Mouse (Mus musculus) liver, embryonic 16.5 days (tissue): ENCODE data around the gene Rreb1. TPM values are rescaled to one million over a fixed set of nuclear protein-coding genes. Genes with fewer than 3 reads are reported as not detected.

ENCODE experiments used
- ATAC-seq: fragments of 200-750 bp; cut with Nextera tagmentation; 2 replicates; pipeline ENCODE4 v1.8.0; 2017; ENCODE audit warnings: low read depth, mild to moderate bottlenecking, moderate number of reproducible peaks, moderate library complexity
- H3K27ac ChIP-seq: fragments of 300-500 bp; sonication (generic); 2 replicates; pipeline ENCODE4 v1.5.1; 2014; ENCODE audit warnings: mild to moderate bottlenecking, low read length
- H3K27me3 ChIP-seq: fragments of 300-500 bp; sonication (generic); 2 replicates; pipeline ENCODE4 v1.6.1; 2014; ENCODE audit warnings: low read depth, low read length, mixed read lengths; ENCODE audit not compliant: control insufficient read depth, insufficient read depth
- H3K36me3 ChIP-seq: fragments of 300-500 bp; sonication (generic); 2 replicates; pipeline ENCODE4 v1.6.1; 2014; ENCODE audit warnings: mild to moderate bottlenecking; ENCODE audit not compliant: control insufficient read depth, insufficient read depth
- H3K4me1 ChIP-seq: fragments of 300-500 bp; sonication (generic); 2 replicates; pipeline ENCODE4 v1.6.1; 2014; ENCODE audit warnings: low read depth, low read length, mixed read lengths; ENCODE audit not compliant: control insufficient read depth
- H3K4me2 ChIP-seq: fragments of 300-500 bp; sonication (generic); 2 replicates; pipeline ENCODE4 v1.6.1; 2014; ENCODE audit warnings: low read depth, low read length, mixed read lengths
- H3K4me3 ChIP-seq: fragments of 300-500 bp; sonication (generic); 2 replicates; pipeline ENCODE4 v1.5.1; 2014; ENCODE audit warnings: low read depth, mild to moderate bottlenecking, low read length
- H3K9ac ChIP-seq: fragments of 300-500 bp; sonication (generic); 2 replicates; pipeline ENCODE4 v1.6.1; 2014; ENCODE audit warnings: low read depth, low read length
- H3K9me3 ChIP-seq: fragments of 300-500 bp; sonication (generic); replicated peaks from 2 replicates; pipeline ENCODE4 v1.6.1; 2016; ENCODE audit warnings: low read length; ENCODE audit not compliant: control insufficient read depth
- WGBS: fragments of 180-500 bp; shearing (Covaris S2); extraction: QIAGEN DNeasy Blood & Tissue Kit; methylation state at CpG from one replicate; pipeline ENCODE4 v1.1.7; 2014; ENCODE audit not compliant: insufficient replicate concordance; 5-methylcytosine and 5-hydroxymethylcytosine counted together
- polyA plus RNA-seq: library from polyadenylated mRNA; unstranded; fragments of >200 nt; fragmentation: Nextera tagmentation; extraction: Ambion mirVana; gene quantifications from 2 replicates; pipeline ENCODE4 v1.2.1, GENCODE M21; 2015

Rreb1 gene
- polyA plus RNA-seq, 1 experiment from 2014 or later: 5.9 TPM

DNA sequence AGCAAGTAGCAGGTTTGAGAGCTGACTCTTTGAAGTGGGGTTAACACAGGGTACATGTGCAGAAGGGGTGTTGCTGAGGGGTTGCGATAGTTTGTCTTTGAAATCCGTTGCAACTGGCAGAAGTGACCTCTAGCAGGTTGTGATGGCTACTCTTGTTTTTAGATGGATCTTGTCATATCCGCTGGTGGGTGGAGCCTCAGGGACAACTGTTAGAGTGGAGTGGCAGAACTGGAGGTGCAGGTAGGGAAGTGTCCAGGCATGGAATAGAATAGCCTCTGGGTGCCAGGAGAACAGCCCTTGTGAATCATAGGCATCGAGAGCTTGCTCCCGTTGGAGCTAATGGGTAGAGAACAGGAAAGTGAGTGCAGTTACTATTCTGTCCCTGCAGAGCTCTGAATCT is 88.1 kb downstream of the Rreb1 start:
- ATAC-seq: no peak
- Histone ChIP-seq H3K27me3 (no peaks in the 10 kb centered on the region), H3K36me3 (no peaks in the 10 kb centered on the region), H3K27ac (peak overlapping the region; percentile 16; the same call in 1 of the 2 replicates), H3K9ac (no peak overlapping the region), H3K4me1 (peaks cover 81% of the 10 kb centered on the region), H3K4me2 (no peak overlapping the region), H3K4me3 (no peak overlapping the region), H3K9me3 (no peaks in the 10 kb centered on the region)
- 35% methylated on average over 5 of the region's 5 CpGs for WGBS

DNA sequence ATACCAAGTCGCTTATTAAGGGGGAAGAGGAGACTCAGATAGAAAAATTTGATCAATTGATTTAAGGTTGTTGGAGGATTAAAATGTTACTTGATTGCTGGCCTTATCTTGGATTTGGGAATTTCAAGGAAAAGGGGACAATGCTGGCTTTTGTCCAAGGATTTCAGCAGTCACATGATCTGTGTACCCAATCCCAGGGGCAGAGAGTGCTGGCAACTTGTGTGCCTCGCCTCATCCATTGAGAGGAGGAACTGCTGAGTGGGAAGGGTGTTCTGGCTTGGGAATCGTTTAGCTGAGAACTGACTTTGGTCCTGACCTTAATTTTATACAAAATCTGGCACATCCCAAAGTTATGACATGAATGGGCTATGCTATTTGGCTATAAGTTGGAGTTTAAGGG is 88.6 kb downstream of the Rreb1 start:
- no peaks in the 10 kb centered on the region for H3K27me3 ChIP-seq
- no peak overlapping the region for H3K4me2 ChIP-seq
- no peak overlapping the region for H3K9ac ChIP-seq
- no peaks in the 10 kb centered on the region for H3K36me3 ChIP-seq
- peak overlapping the region; percentile 32; the same call in 1 of the 2 replicates for H3K27ac ChIP-seq
- 50% methylated on average over 3 of the region's 3 CpGs for WGBS
- no peak overlapping the region for H3K4me3 ChIP-seq
- H3K9me3 ChIP-seq: no peaks in the 10 kb centered on the region
- no peak for ATAC-seq
- peaks cover 79% of the 10 kb centered on the region for H3K4me1 ChIP-seq

GRCm38 (mm10) chr13:37870118-37870908 is 92.1 kb downstream of the Rreb1 start:
- Histone ChIP-seq H3K9me3 (no peaks in the 10 kb centered on the region), H3K9ac (no peak overlapping the region), H3K27ac (peak overlapping the region; percentile 55), H3K4me1 (peaks cover 86% of the 10 kb centered on the region), H3K4me3 (no peak overlapping the region), H3K36me3 (no peaks in the 10 kb centered on the region), H3K4me2 (peak overlapping the region; percentile 28), H3K27me3 (no peaks in the 10 kb centered on the region)
- peak; percentile 31 for ATAC-seq
- WGBS: 26% methylated on average over 12 of the region's 12 CpGs

GRCm38 (mm10) chr13:37872142-37872835 is 94.1 kb downstream of the Rreb1 start:
- Histone ChIP-seq H3K27ac (peak overlapping the region; percentile 86), H3K9me3 (no peaks in the 10 kb centered on the region)

DNA sequence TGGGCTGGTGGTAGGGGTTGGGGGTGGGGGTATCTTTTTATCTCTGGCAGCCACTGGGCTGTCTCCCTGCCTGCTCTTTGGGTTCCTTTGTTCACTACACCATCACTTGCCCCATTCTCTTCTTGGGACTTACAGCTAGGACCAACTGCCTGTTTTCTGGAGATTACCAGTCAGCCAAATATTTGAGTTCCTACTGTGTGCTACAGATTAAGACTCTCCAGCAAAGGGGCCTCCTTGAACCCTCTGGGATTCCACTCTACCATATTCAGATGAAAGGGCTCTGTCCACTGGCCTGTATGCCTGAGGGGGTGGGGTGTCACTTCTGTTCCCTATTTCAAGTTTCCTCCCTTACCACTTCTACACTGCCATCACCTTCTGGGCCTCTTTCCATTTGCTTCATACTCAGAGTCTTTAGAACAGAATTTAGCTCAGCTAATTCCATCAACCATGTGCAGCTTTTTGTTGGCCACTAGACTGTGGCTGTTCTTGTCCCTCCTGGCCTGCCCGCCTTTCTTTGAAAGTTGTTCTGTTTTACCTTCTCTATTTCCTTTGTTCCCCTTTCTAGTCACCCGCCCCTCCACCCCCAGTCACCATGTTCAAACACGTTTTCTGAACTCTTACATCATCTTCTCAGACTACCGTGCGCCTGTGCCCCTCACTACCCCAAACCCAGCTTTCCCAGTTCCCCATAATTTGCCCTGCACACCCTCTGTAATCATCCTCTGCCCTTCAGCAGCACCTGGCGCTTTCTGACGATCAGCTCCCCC is 95.1 kb downstream of the Rreb1 start:
- Histone ChIP-seq H3K4me1 (peaks cover 86% of the 10 kb centered on the region), H3K4me2 (peak overlapping the region; percentile 17), H3K9me3 (no peaks in the 10 kb centered on the region), H3K36me3 (no peaks in the 10 kb centered on the region), H3K9ac (peak overlapping the region; percentile 39), H3K4me3 (no peak overlapping the region), H3K27me3 (no peaks in the 10 kb centered on the region), H3K27ac (peak overlapping the region; percentile 86)
- 21% methylated on average over 7 of the region's 7 CpGs for WGBS
- ATAC-seq: peak; percentile 61

More at GRCm38 (mm10) chr13:37872142-37872835, 94.1 kb downstream of the Rreb1 start:
- Histone ChIP-seq H3K4me3 (no peak overlapping the region), H3K36me3 (no peaks in the 10 kb centered on the region), H3K9ac (no peak overlapping the region), H3K27me3 (no peaks in the 10 kb centered on the region), H3K4me1 (peaks cover 86% of the 10 kb centered on the region), H3K4me2 (peak overlapping the region; percentile 12; the same call in 1 of the 2 replicates)
- no peak for ATAC-seq
- WGBS: 79% methylated on average over 2 of the region's 2 CpGs

DNA sequence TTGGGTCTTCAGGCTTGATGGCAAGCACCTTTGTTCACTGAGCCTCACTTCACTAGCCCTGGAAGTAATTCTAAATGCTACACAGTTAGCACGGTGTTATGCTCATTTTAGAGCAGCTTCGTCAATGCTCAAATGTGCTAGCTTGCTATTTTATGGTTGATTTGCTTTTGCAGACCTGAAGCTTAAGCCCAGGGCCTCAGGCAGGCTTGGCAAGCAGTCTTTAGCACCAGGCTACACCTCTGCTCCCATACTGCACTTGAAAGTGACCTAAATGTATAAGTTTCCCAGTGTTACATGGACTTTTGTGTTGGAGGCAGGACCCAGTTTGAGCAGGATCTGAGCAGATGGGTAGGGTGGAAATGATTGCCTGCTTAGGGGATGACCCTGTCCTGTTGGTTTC is 97.7 kb downstream of the Rreb1 start:
- ATAC-seq: no peak
- no peaks in the 10 kb centered on the region for H3K27me3 ChIP-seq
- no peaks in the 10 kb centered on the region for H3K36me3 ChIP-seq
- peak overlapping the region; percentile 1 for H3K27ac ChIP-seq
- H3K4me1 ChIP-seq: peaks cover 85% of the 10 kb centered on the region
- WGBS: 79% methylated on average over 2 of the region's 2 CpGs
- no peak overlapping the region for H3K4me2 ChIP-seq
- no peak overlapping the region for H3K4me3 ChIP-seq
- no peak overlapping the region for H3K9ac ChIP-seq
- H3K9me3 ChIP-seq: no peaks in the 10 kb centered on the region

- Histone ChIP-seq H3K9ac (no peak overlapping the region), H3K27ac (peak overlapping the region; percentile 1)
- ATAC-seq: no peak
Observed at GRCm38 (mm10) chr13:37876366-37876765, 98.2 kb downstream of the Rreb1 start.

GRCm38 (mm10) chr13:37876836-37877235 is 98.6 kb downstream of the Rreb1 start:
- no peak overlapping the region for H3K4me2 ChIP-seq
- no peak for ATAC-seq
- no peak overlapping the region for H3K9ac ChIP-seq
- 45% methylated on average over 4 of the region's 4 CpGs for whole genome bisulfite sequencing
- peaks cover 88% of the 10 kb centered on the region for H3K4me1 ChIP-seq
- H3K9me3 ChIP-seq: no peaks in the 10 kb centered on the region
- no peaks in the 10 kb centered on the region for H3K36me3 ChIP-seq
- no peaks in the 10 kb centered on the region for H3K27me3 ChIP-seq
- no peak overlapping the region for H3K4me3 ChIP-seq
- peak overlapping the region; percentile 56; the same call in 1 of the 2 replicates for H3K27ac ChIP-seq

More at GRCm38 (mm10) chr13:37876366-37876765, 98.2 kb downstream of the Rreb1 start:
- H3K9me3 ChIP-seq: no peaks in the 10 kb centered on the region
- H3K27me3 ChIP-seq: no peaks in the 10 kb centered on the region
- no peak overlapping the region for H3K4me2 ChIP-seq
- no peak overlapping the region for H3K4me3 ChIP-seq
- H3K36me3 ChIP-seq: no peaks in the 10 kb centered on the region
- 39% methylated on average over 5 of the region's 5 CpGs for WGBS
- H3K4me1 ChIP-seq: peaks cover 86% of the 10 kb centered on the region
